Mouse (Mus musculus) small intestine, adult 2 months (tissue): ENCODE results near the gene Scrn3.

Experiments
- CTCF ChIP-seq: fragments of 200-500 bp; IDR thresholded peaks from 2 replicates; pipeline ENCODE4 v1.5.1; 2012; ENCODE audit warnings: low read depth, mild to moderate bottlenecking, control low read depth, inconsistent platforms, low read length, moderate library complexity, mixed read lengths; ENCODE audit not compliant: insufficient replicate concordance, insufficient read length; ENCODE audit errors: extremely low read depth
- POLR2A ChIP-seq: fragments of 200-500 bp; IDR thresholded peaks from 2 replicates; pipeline ENCODE4 v1.6.1; 2012; ENCODE audit warnings: low read depth, mild to moderate bottlenecking, control low read depth, inconsistent platforms, low read length, moderate library complexity

GRCm38 (mm10) chr2:73264611-73265195, 47.7 kb upstream of the Scrn3 start:
- TF ChIP-seq CTCF: no peak
- TF ChIP-seq POLR2A: no peak
